Mouse (Mus musculus) olfactory bulb, adult 2 months (tissue): ENCODE measurements around the gene Apela.

ENCODE experiments used
- CTCF ChIP-seq: fragments of 200-500 bp; IDR thresholded peaks from 2 replicates; pipeline ENCODE4 v1.5.1; 2012; ENCODE audit warnings: low read depth, mild to moderate bottlenecking, low read length, moderate library complexity; ENCODE audit not compliant: insufficient read depth
- POLR2A ChIP-seq: fragments of 200-500 bp; IDR thresholded peaks from 2 replicates; pipeline ENCODE4 v1.6.1; 2012; ENCODE audit warnings: mild to moderate bottlenecking, low read depth, low read length, moderate library complexity; ENCODE audit not compliant: insufficient read depth

GRCm38 (mm10) chr8:65047801-65048200, 10.7 kb upstream of the Apela start:
- TF ChIP-seq CTCF: no peak
- TF ChIP-seq POLR2A: no peak
